Mouse (Mus musculus) layer of hippocampus, adult 2 months (tissue): Measurements from ENCODE around the gene Slmap. TPM values are rescaled to one million over a fixed set of nuclear protein-coding genes. Genes with fewer than 3 reads are reported as not detected.

ENCODE experiments used
- DNase-seq, 2 experiments: peaks; one replicate each; pipeline ENCODE4 v3.0.0; 2022; ENCODE audit warnings: low spot score in 2 of 2
- H3K27ac ChIP-seq: fragments of 200-600 bp; 2 replicates; pipeline ENCODE4 v1.8.1; 2022
- H3K4me3 ChIP-seq: fragments of 200-600 bp; 2 replicates; pipeline ENCODE4 v1.8.1; 2022; ENCODE audit warnings: mild to moderate bottlenecking
- CTCF ChIP-seq: fragments of 200-600 bp; conservative IDR thresholded peaks from 2 replicates; pipeline ENCODE4 v1.8.1; 2022; ENCODE audit warnings: antibody characterized with exemption, mild to moderate bottlenecking, moderate library complexity
- total RNA-seq, 2 experiments: library from RNA; stranded (reverse); gene quantifications; 2 replicates each; pipeline ENCODE4 v1.2.3; 2021

Gene Slmap
- total RNA-seq, 2 experiments from 2014 or later = 102 to 104 TPM

DNA sequence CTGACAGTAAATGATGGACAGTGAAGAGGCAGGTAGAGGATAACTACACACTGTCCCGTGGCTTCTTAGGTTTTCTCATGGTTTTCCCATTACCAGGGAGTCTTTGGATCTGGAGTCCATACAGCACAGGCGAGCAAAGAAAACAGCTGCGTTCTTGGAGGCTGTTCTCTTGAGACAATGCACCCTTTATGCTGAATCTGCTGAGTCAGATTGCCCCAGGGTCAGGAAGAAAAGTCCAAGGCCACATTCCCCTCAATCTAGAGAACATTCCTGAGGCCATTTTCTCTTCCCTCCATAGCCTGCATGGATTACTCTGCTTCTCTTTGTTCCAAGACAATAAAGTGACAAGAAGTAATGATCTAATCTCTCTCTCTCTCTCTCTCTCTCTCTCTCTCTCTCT lies 155.7 kb downstream of the Slmap start:
- Histone ChIP-seq H3K27ac (no peak overlapping the region), H3K4me3 (no peak overlapping the region)
- no peak for TF ChIP-seq CTCF
- DNase-seq = no peak

- no peak overlapping the region for H3K27ac ChIP-seq
- no peak overlapping the region for H3K4me3 ChIP-seq
- peak; percentile 90 for TF ChIP-seq CTCF
- peak; percentile 31 to 75 for DNase-seq
Observed at GRCm38 (mm10) chr14:26376652-26377051, 158.1 kb downstream of the Slmap start.

Other genes starting within 250 kb of the Slmap start
- 10 to 100 TPM; 24.0 to 26.3 TPM for gene Dennd6a, start 38.9 kb upstream of the Slmap start, total RNA-seq
- gene Arf4, start 103.1 kb upstream of the Slmap start, total RNA-seq = 100 to 1,000 TPM; 109 to 115 TPM
- gene Pde12, start 135.0 kb upstream of the Slmap start, total RNA-seq = 1 to 10 TPM; 7.8 to 8.5 TPM
- under 1 TPM; 0.20 to 0.87 TPM for gene Dnah12, start 158.3 kb upstream of the Slmap start, total RNA-seq